Mouse (Mus musculus): ENCODE results near the gene Akap12. TPM values are rescaled to one million over a fixed set of nuclear protein-coding genes. Genes with fewer than 3 reads are reported as not detected.

Akap12 gene
- polyA plus RNA-seq, 1 experiment from 2014 or later = 4.9 TPM

GRCm38 (mm10) chr10:4395321-4395720, 129.1 kb downstream of the Akap12 start:
- no peak overlapping the region for H3K9ac ChIP-seq (ENCODE audit: low read depth, low read length)
- no peak overlapping the region for H3K4me2 ChIP-seq (ENCODE audit: low read depth, low read length)
- H3K4me3 ChIP-seq (ENCODE audit: low read depth, low read length) = no peak overlapping the region
- 87% methylated on average over 3 of the region's 3 CpGs for WGBS (ENCODE audit: insufficient replicate concordance)
- no peak overlapping the region for H3K27ac ChIP-seq (ENCODE audit: low read length)
- H3K27me3 ChIP-seq (ENCODE audit: control insufficient read depth, insufficient read depth, low read depth, low read length) = no peaks in the 10 kb centered on the region
- H3K9me3 ChIP-seq (replicated peaks; ENCODE audit: control insufficient read depth, low read length) = no peaks in the 10 kb centered on the region
- peaks cover 13% of the 10 kb centered on the region for H3K4me1 ChIP-seq (ENCODE audit: control insufficient read depth, low read depth, low read length)
- no peak for ATAC-seq (ENCODE audit: low read depth)
- no peaks in the 10 kb centered on the region for H3K36me3 ChIP-seq (ENCODE audit: control insufficient read depth, insufficient read depth)

GRCm38 (mm10) chr10:4398058-4398457, 131.9 kb downstream of the Akap12 start:
- no peak overlapping the region for H3K27ac ChIP-seq (ENCODE audit: low read length)
- H3K36me3 ChIP-seq (ENCODE audit: control insufficient read depth, insufficient read depth) = no peaks in the 10 kb centered on the region
- 73% methylated on average over 5 of the region's 5 CpGs for whole genome bisulfite sequencing (ENCODE audit: insufficient replicate concordance)
- no peak overlapping the region for H3K4me2 ChIP-seq (ENCODE audit: low read depth, low read length)
- no peak for ATAC-seq (ENCODE audit: low read depth)
- no peaks in the 10 kb centered on the region for H3K27me3 ChIP-seq (ENCODE audit: control insufficient read depth, insufficient read depth, low read depth, low read length)
- H3K4me3 ChIP-seq (ENCODE audit: low read depth, low read length) = no peak overlapping the region
- H3K4me1 ChIP-seq (ENCODE audit: control insufficient read depth, low read depth, low read length) = no peaks in the 10 kb centered on the region
- no peaks in the 10 kb centered on the region for H3K9me3 ChIP-seq (replicated peaks; ENCODE audit: control insufficient read depth, low read length)
- no peak overlapping the region for H3K9ac ChIP-seq (ENCODE audit: low read depth, low read length)

- peaks cover 6% of the 10 kb centered on the region for H3K4me1 ChIP-seq (ENCODE audit: control insufficient read depth, low read depth, low read length)
- H3K9me3 ChIP-seq (replicated peaks; ENCODE audit: control insufficient read depth, low read length) = no peaks in the 10 kb centered on the region
- no peak overlapping the region for H3K27ac ChIP-seq (ENCODE audit: low read length)
- H3K4me3 ChIP-seq (ENCODE audit: low read depth, low read length) = no peak overlapping the region
- H3K27me3 ChIP-seq (ENCODE audit: control insufficient read depth, insufficient read depth, low read depth, low read length) = no peaks in the 10 kb centered on the region
- ATAC-seq (ENCODE audit: low read depth) = no peak
- H3K36me3 ChIP-seq (ENCODE audit: control insufficient read depth, insufficient read depth) = peaks cover 7% of the 10 kb centered on the region
- 57% methylated on average over 5 of the region's 5 CpGs for WGBS (ENCODE audit: insufficient replicate concordance)
- H3K4me2 ChIP-seq (ENCODE audit: low read depth, low read length) = no peak overlapping the region
- H3K9ac ChIP-seq (ENCODE audit: low read depth, low read length) = no peak overlapping the region
Observed at GRCm38 (mm10) chr10:4404895-4405491, 138.8 kb downstream of the Akap12 start.

- H3K4me2 ChIP-seq (ENCODE audit: low read depth, low read length) = no peak overlapping the region
- 24% methylated on average over 5 of the region's 5 CpGs for WGBS (ENCODE audit: insufficient replicate concordance)
- peak; percentile 79 for ATAC-seq (ENCODE audit: low read depth)
- no peaks in the 10 kb centered on the region for H3K9me3 ChIP-seq (replicated peaks; ENCODE audit: control insufficient read depth, low read length)
- no peaks in the 10 kb centered on the region for H3K27me3 ChIP-seq (ENCODE audit: control insufficient read depth, insufficient read depth, low read depth, low read length)
- peaks cover 6% of the 10 kb centered on the region for H3K4me1 ChIP-seq (ENCODE audit: control insufficient read depth, low read depth, low read length)
- no peak overlapping the region for H3K27ac ChIP-seq (ENCODE audit: low read length)
- H3K4me3 ChIP-seq (ENCODE audit: low read depth, low read length) = no peak overlapping the region
- H3K36me3 ChIP-seq (ENCODE audit: control insufficient read depth, insufficient read depth) = peaks cover 7% of the 10 kb centered on the region
- H3K9ac ChIP-seq (ENCODE audit: low read depth, low read length) = no peak overlapping the region
Observed at GRCm38 (mm10) chr10:4405511-4405910, 139.3 kb downstream of the Akap12 start.

GRCm38 (mm10) chr10:4407191-4407590, 141.0 kb downstream of the Akap12 start:
- 67% methylated on average over 1 of the region's 1 CpGs for WGBS (ENCODE audit: insufficient replicate concordance)
- H3K27ac ChIP-seq (ENCODE audit: low read length) = no peak overlapping the region
- H3K4me1 ChIP-seq (ENCODE audit: control insufficient read depth, low read depth, low read length) = peaks cover 6% of the 10 kb centered on the region
- H3K4me2 ChIP-seq (ENCODE audit: low read depth, low read length) = no peak overlapping the region
- H3K27me3 ChIP-seq (ENCODE audit: control insufficient read depth, insufficient read depth, low read depth, low read length) = no peaks in the 10 kb centered on the region
- no peaks in the 10 kb centered on the region for H3K9me3 ChIP-seq (replicated peaks; ENCODE audit: control insufficient read depth, low read length)
- ATAC-seq (ENCODE audit: low read depth) = no peak
- no peak overlapping the region for H3K9ac ChIP-seq (ENCODE audit: low read depth, low read length)
- H3K36me3 ChIP-seq (ENCODE audit: control insufficient read depth, insufficient read depth) = peaks cover 7% of the 10 kb centered on the region
- no peak overlapping the region for H3K4me3 ChIP-seq (ENCODE audit: low read depth, low read length)

Other genes starting within 250 kb of the Akap12 start
- 3.9 and 4.2 TPM in 2 replicates for gene Zbtb2, start 121.7 kb downstream of the Akap12 start, polyA plus RNA-seq (2015; fragmentation: Nextera tagmentation; extraction: Ambion mirVana)
- gene Rmnd1, start 166.0 kb downstream of the Akap12 start, polyA plus RNA-seq (2015; fragmentation: Nextera tagmentation; extraction: Ambion mirVana) = 16.4 and 22.9 TPM in 2 replicates
- 12.7 and 12.8 TPM in 2 replicates for gene Armt1, start 166.1 kb downstream of the Akap12 start, polyA plus RNA-seq (2015; fragmentation: Nextera tagmentation; extraction: Ambion mirVana)
- not detected in 2 replicates for gene Ccdc170, start 216.1 kb downstream of the Akap12 start, polyA plus RNA-seq (2015; fragmentation: Nextera tagmentation; extraction: Ambion mirVana)

All from liver, embryonic 16.5 days (tissue).